Mouse (Mus musculus) brain, embryonic 14.5 days (tissue): ENCODE results near the gene Trpv2.

Experiments
- CTCF ChIP-seq: fragments of 200-500 bp; IDR thresholded peaks from 2 replicates; pipeline ENCODE4 v1.5.1; 2012; ENCODE audit warnings: inconsistent platforms, mild to moderate bottlenecking, moderate library complexity, borderline replicate concordance; ENCODE audit not compliant: insufficient read depth, insufficient read length; ENCODE audit errors: extremely low read depth
- POLR2A ChIP-seq: fragments of 200-500 bp; IDR thresholded peaks from 2 replicates; pipeline ENCODE4 v1.6.1; 2012; ENCODE audit warnings: mild to moderate bottlenecking, inconsistent platforms, borderline replicate concordance; ENCODE audit not compliant: poor library complexity, insufficient read depth, insufficient read length, severe bottlenecking; ENCODE audit errors: extremely low read depth

DNA sequence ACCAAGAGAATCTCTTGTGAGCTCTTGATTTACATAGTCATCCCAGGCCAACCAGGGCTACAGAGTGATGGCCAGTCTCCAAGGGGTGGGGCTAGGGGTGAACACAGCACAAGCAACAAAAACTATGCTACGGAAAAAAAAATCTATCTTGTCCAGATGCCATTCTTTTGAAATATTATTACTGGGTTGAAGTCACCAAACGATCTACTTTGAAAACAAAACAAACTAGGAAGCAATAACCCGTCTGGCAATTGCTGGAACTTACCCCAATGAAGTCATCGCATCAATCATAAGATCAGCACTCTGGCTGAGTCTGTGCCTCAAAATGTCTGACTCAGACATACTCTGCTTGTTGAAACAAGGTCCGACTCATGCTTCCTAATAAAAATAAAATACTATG is 24.5 kb upstream of the Trpv2 start:
- TF ChIP-seq POLR2A = no peak
- no peak for TF ChIP-seq CTCF
